Mouse (Mus musculus) CH12.LX (cell line): ENCODE data around the gene Mark2. TPM values are rescaled to one million over a fixed set of nuclear protein-coding genes. Genes with fewer than 3 reads are reported as not detected.

Source experiments
- DNase-seq: peaks from one replicate; pipeline ENCODE4 v3.0.0-alpha.2; 2013; ENCODE audit errors: extremely low read depth
- H3K27ac ChIP-seq: 2 replicates; pipeline ENCODE4 v1.5.1; 2012; ENCODE audit warnings: low read depth, mild to moderate bottlenecking, control low read depth, moderate library complexity; ENCODE audit not compliant: insufficient read depth
- H3K27me3 ChIP-seq: replicated peaks from 2 replicates; pipeline ENCODE3; 2012; ENCODE audit warnings: inconsistent platforms
- H3K36me3 ChIP-seq, 2 experiments: replicated peaks in 1 of 2; 2 replicates each; pipeline versions ENCODE3 to v1.6.1; 2012; ENCODE audit warnings: inconsistent platforms in 1 of 2, low read length in 1 of 2, mild to moderate bottlenecking in 1 of 2, mixed read lengths in 1 of 2, moderate library complexity in 1 of 2; ENCODE audit not compliant: control insufficient read depth in 1 of 2, insufficient read depth in 1 of 2
- H3K4me1 ChIP-seq, 2 experiments: 2 replicates each; pipeline ENCODE4 v1.6.1; 2012; ENCODE audit warnings: inconsistent platforms in 1 of 2, moderate library complexity in 1 of 2; ENCODE audit not compliant: insufficient read depth in 2 of 2, control insufficient read depth in 1 of 2
- H3K4me2 ChIP-seq: 2 replicates; pipeline ENCODE4 v1.6.1; 2012; ENCODE audit warnings: low read depth, mild to moderate bottlenecking, control low read depth; ENCODE audit not compliant: poor library complexity, insufficient read depth, severe bottlenecking
- H3K4me3 ChIP-seq, 3 experiments: fragments of 150-350 bp in 1 of 3; sonication (generic) in 1 of 3; replicated peaks in 1 of 3; 2 replicates each; pipeline versions ENCODE3 to v1.5.1; 2011 to 2012; ENCODE audit warnings: low read depth in 2 of 3, low read length in 2 of 3, mild to moderate bottlenecking in 2 of 3, moderate library complexity in 2 of 3, control low read depth in 1 of 3, improper control_type of control experiment in 1 of 3, inconsistent platforms in 1 of 3, mixed read lengths in 1 of 3; ENCODE audit not compliant: poor library complexity in 1 of 3
- H3K79me2 ChIP-seq: replicated peaks from 2 replicates; pipeline ENCODE4 v1.6.1; 2012; ENCODE audit warnings: mild to moderate bottlenecking, moderate library complexity; ENCODE audit not compliant: control insufficient read depth, poor library complexity, insufficient read depth, severe bottlenecking; ENCODE audit errors: extremely low read depth
- H3K9ac ChIP-seq: 2 replicates; pipeline ENCODE4 v1.6.1; 2012; ENCODE audit warnings: low read depth, mild to moderate bottlenecking, control low read depth, moderate library complexity; ENCODE audit not compliant: insufficient read depth
- H3K9me3 ChIP-seq: replicated peaks from 2 replicates; pipeline ENCODE3; 2012; ENCODE audit warnings: low read length, inconsistent platforms, mixed read lengths
- CHD2 ChIP-seq: IDR thresholded peaks from 2 replicates; pipeline ENCODE4 v1.6.1; 2011; ENCODE audit warnings: low read length, improper control_type of control experiment
- CTCF ChIP-seq, 2 experiments: IDR thresholded peaks in 1 of 2; conservative IDR thresholded peaks in 1 of 2; 2 replicates each; pipeline ENCODE4 v1.5.1; 2011 to 2012; ENCODE audit warnings: low read depth in 2 of 2, low read length in 2 of 2, improper control_type of control experiment in 1 of 2, inconsistent platforms in 1 of 2, mild to moderate bottlenecking in 1 of 2, moderate library complexity in 1 of 2
- JUN ChIP-seq: IDR thresholded peaks from 2 replicates; pipeline ENCODE4 v1.6.1; 2011; ENCODE audit warnings: low read depth, mild to moderate bottlenecking, low read length, improper control_type of control experiment, moderate library complexity; ENCODE audit not compliant: insufficient read depth
- MAZ ChIP-seq: IDR thresholded peaks from 2 replicates; pipeline ENCODE4 v1.6.1; 2012; ENCODE audit warnings: low read depth, mild to moderate bottlenecking, inconsistent platforms, low read length, improper control_type of control experiment, moderate library complexity
- NELFE ChIP-seq: IDR thresholded peaks from 2 replicates; pipeline ENCODE4 v1.6.1; 2011; ENCODE audit warnings: low read depth, low read length, improper control_type of control experiment
- RCOR1 ChIP-seq: conservative IDR thresholded peaks from 2 replicates; pipeline ENCODE4 v1.6.1; 2012; ENCODE audit warnings: low read depth, mild to moderate bottlenecking, inconsistent platforms, low read length, improper control_type of control experiment
- USF1 ChIP-seq: IDR thresholded peaks from 2 replicates; pipeline ENCODE4 v1.6.1; 2014; ENCODE audit warnings: low read depth, mild to moderate bottlenecking, inconsistent platforms, low read length, improper control_type of control experiment
- USF2 ChIP-seq: conservative IDR thresholded peaks from 2 replicates; pipeline ENCODE4 v1.6.1; 2011; ENCODE audit warnings: low read depth, low read length, improper control_type of control experiment
- ZC3H11A ChIP-seq: IDR thresholded peaks from 2 replicates; pipeline ENCODE4 v1.6.1; 2012; ENCODE audit warnings: low read depth, mild to moderate bottlenecking, inconsistent platforms, low read length, improper control_type of control experiment
- ZKSCAN1 ChIP-seq: IDR thresholded peaks from 2 replicates; pipeline ENCODE4 v1.6.1; 2012; ENCODE audit warnings: low read depth, inconsistent platforms, low read length, improper control_type of control experiment, borderline replicate concordance
- dilution Hi-C: fragments of 300-500 bp; cut with MboI; formaldehyde crosslinking; loops from 2 replicates; pipeline ENCODE4 v1.14.3; 2020; ENCODE audit warnings: low sequenced_read_pairs; ENCODE audit not compliant: extremely low pct_unique_long_range_greater_than_20kb, extremely low pct_ligation_motif_present
- in situ Hi-C: fragments of 300-500 bp; cut with MboI; formaldehyde crosslinking; loops from 3 replicates; pipeline ENCODE4 v1.14.3; 2019; ENCODE audit warnings: low sequenced_read_pairs, low pct_ligation_motif_present, low pct_unique_long_range_greater_than_20kb, mixed read lengths
- polyA plus RNA-seq: library from polyadenylated mRNA; unstranded; fragments of >175 nt; gene quantifications from 2 replicates; pipeline ENCODE4 v1.2.1, GENCODE M21; 2012; ENCODE audit warnings: low read depth; ENCODE audit not compliant: insufficient read length
- total RNA-seq, 2 experiments: library from RNA; depleted of rRNA; stranded (reverse); fragments of 300-350 nt in 1 of 2; fragments of >200 nt in 1 of 2; gene quantifications; 2 replicates each; pipeline ENCODE4 v1.2.3; 2012 to 2014

The Mark2 gene
- total and polyA plus RNA-seq, 3 experiments: 8.1 to 34.4 (median 19.0) TPM

- TF ChIP-seq NELFE: peak; percentile 15; the same call in 1 of the 2 replicates
- TF ChIP-seq, all 38 proteins: peak for 15
These were observed at the start of gene Mark2 (continued) for GRCm38 (mm10) chr19:7341512-7342397.

- TF ChIP-seq USF2 (no peak), CHD2 (no peak), ZC3H11A (no peak), USF1 (no peak), RCOR1 (no peak), MAZ (no peak)
- DNase-seq: no peak
- dilution Hi-C loops (no loop called here), in situ Hi-C loops (no loop called here)
- Histone ChIP-seq H3K9me3 (peaks cover 10% of the 10 kb centered on the region), H3K36me3 (no peaks in the 10 kb centered on the region), H3K4me2 (no peak overlapping the region), H3K4me1 (peaks cover 2 to 3% of the 10 kb centered on the region in 2 experiments; a peak in 3 of 4 replicates), H3K27me3 (no peaks in the 10 kb centered on the region), H3K9ac (no peak overlapping the region), H3K4me3 (no peak overlapping the region), H3K27ac (no peak overlapping the region), H3K79me2 (no peaks in the 10 kb centered on the region)
These were observed 46.8 kb upstream of the Mark2 start for GRCm38 (mm10) chr19:7388488-7388887.

- no peak overlapping the region for H3K4me3 ChIP-seq
- dilution Hi-C loops: no loop called here
- no peak overlapping the region for H3K9ac ChIP-seq
- no peaks in the 10 kb centered on the region for H3K36me3 ChIP-seq
- no peak overlapping the region for H3K4me2 ChIP-seq
- DNase-seq: no peak
- no peaks in the 10 kb centered on the region for H3K27me3 ChIP-seq
- no peak for TF ChIP-seq JUN
- TF ChIP-seq ZKSCAN1: no peak
- no peak for TF ChIP-seq CTCF (conservative IDR thresholded peaks at IDR 0.05 in 1 of 2, IDR thresholded peaks at IDR 0.05 in 1 of 2; ENCODE audit: low read depth in 2 of 2, low read length in 2 of 2)
- H3K4me1 ChIP-seq: peaks cover 8 to 15% of the 10 kb centered on the region in 2 experiments
- no peak overlapping the region for H3K27ac ChIP-seq
- in situ Hi-C loops: no loop called here
- peaks cover 5% of the 10 kb centered on the region; the same call in 1 of the 2 replicates for H3K79me2 ChIP-seq
- peaks cover 8% of the 10 kb centered on the region for H3K9me3 ChIP-seq
These were observed 44.4 kb upstream of the Mark2 start for GRCm38 (mm10) chr19:7386042-7386441.
